Mouse (Mus musculus) spleen, postnatal 14 days (tissue): ENCODE measurements around the gene Cc2d2a.
A peak's percentile ranks its signal among the peaks of the same experiment; 100 is the strongest.

Experiments
- DNase-seq, 2 experiments: peaks; one replicate each; pipeline ENCODE4 v3.0.0; 2021 to 2022; ENCODE audit warnings: low spot score in 2 of 2

Cc2d2a gene

GRCm38 (mm10) chr5:43661997-43662961, at the start of gene Cc2d2a:
TSS of gene Cc2d2a (plus strand) at chr5:43662346.
- DNase-seq = no peak

- no peak for DNase-seq
Measured at GRCm38 (mm10) chr5:43621575-43622299, 40.4 kb upstream of the Cc2d2a start.

- no peak for DNase-seq
Measured at GRCm38 (mm10) chr5:43625407-43625806, 36.7 kb upstream of the Cc2d2a start.

- DNase-seq = no peak
Measured at GRCm38 (mm10) chr5:43634071-43634601, 28.0 kb upstream of the Cc2d2a start.

GRCm38 (mm10) chr5:43634602-43635081, 27.5 kb upstream of the Cc2d2a start:
- no peak for DNase-seq

GRCm38 (mm10) chr5:43645020-43645419, 17.1 kb upstream of the Cc2d2a start:
- DNase-seq = no peak

DNA sequence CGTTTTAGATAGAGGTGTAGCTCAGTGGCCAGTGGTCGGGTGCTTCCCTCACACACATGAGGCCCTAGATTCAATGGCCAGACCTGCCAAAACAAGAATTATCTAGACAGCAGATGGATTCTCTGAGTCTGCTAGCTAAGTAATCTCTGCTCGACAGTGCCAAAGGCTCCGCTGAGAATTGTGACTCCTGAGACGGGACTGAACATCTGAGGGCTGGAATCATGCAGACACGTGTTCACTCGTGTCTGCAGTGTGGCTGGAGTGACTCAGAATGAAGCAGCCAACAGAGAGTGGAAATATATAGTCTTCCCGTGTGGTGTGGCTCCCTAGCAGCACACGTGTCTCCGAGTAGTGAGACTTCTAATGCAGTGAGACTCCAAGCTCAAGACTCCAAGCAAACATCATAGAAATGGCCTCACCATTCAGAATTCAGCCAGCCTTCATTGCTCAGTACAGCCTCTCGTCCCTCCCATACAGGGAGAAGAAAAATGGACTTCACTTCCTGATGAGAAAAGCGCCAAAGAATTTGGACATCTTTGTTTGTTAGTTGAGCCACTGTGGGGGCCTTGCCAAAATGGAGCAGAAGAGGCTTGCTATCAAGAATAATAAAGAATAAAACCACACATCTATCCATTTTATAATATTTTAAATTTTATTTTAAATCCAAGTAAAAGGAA, 14.9 kb upstream of the Cc2d2a start:
- no peak for DNase-seq

GRCm38 (mm10) chr5:43661498-43661897, 648 bp upstream of the Cc2d2a start:
- no peak for DNase-seq

- no peak for DNase-seq
Measured at GRCm38 (mm10) chr5:43663531-43663930, 1.4 kb downstream of the Cc2d2a start.

DNA sequence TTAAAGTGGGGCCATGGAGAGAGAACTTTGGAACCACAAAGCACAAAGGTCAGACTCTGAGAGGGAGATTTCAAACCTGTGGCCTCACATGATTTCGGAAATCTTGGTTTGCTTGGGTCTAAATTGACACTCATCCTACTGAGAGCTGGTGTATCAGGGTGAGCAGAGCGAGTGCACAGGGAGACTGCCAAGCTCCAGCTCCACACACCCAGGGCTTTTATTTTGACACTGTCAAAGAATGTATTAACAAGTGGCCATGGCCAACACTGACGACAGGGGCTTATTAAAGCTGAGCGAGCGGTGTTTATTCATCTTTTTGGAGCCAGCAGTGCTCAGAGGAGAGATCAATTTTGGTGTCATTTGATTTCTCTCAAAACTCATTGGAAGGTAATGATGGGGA, 3.0 kb downstream of the Cc2d2a start:
- no peak for DNase-seq

DNA sequence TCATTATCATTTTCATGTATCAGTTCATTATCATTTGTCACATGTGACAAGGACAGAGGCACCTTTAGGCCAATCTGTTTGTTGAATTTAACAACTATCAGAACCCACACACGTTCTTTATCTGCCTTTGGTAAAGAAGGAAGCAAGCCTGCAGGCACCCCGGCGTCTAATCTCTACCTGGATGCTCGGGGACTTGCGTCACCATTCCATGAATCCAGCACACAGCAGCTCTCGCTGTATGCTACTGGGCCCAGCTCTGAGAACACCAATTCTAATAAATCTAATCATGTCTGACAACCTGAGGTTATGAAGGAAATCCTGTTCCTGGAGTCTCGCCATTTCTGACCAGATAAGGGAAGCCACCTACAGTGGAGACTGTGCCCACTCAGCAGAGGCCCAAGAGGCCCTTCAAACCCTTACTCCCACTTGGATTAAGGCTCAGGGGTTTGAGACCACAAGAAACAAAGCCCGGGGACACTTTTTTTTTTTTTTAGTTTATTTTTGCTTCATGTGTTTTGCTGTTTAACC, 7.0 kb downstream of the Cc2d2a start:
- DNase-seq = no peak

DNA sequence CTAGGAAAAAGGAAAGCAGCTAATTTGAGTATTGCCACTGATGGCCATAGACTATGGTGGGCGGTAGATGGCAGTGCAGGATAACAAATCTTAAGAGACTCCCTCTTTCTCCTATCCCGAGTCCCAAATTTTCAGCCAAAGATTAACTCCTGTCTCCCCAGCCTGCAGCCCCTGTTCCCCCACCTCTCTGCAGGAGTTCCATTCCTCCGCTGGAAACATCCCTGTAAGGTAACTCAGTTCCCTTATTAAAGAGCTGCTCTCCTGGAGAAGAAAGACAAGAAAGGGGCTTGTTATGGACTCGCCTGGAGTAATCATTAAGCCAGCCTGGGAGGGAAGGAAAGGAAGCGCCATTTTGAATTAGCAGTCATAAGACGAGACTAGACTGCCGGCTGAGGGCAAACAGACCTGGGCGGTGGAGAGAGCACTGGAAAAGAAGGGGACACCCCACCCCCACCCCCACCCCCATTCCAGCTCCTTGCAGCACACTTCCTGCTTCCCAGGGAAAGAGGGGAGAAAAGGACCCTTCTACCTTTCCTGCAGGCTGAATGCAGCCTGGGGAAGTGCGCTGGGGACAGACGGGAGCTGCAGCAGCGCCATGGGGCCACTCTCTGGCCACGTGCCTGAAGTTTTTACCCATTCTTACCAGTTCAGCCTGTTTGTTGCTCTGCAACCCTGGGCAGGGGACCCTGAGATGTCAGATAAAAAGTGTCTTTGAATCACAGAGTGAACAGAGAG, 10.2 kb downstream of the Cc2d2a start:
- DNase-seq = peak in 1 of 2 experiments; percentile 13

DNA sequence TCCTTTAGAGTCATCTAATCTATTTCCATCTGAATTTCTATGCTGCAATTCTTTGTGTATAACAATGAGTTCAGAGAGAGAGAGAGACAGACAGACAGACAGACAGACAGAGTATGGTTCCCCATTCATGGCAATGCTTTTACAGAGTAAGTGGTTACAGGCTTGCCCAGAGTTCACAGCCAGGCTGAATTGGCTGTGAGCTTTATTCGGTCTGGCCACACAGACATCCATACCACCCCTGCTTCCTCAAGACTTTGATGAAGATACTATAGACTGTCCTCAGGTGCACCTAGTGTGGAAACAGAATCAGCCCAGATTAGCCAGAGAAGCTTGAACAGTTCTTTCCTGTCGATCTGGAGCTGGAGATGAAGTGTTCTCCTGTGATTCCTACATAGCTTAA, 10.9 kb downstream of the Cc2d2a start:
- DNase-seq = no peak

GRCm38 (mm10) chr5:43685466-43685865, 23.3 kb downstream of the Cc2d2a start:
- DNase-seq = no peak

GRCm38 (mm10) chr5:43692489-43692888, 30.3 kb downstream of the Cc2d2a start:
- DNase-seq = no peak

DNA sequence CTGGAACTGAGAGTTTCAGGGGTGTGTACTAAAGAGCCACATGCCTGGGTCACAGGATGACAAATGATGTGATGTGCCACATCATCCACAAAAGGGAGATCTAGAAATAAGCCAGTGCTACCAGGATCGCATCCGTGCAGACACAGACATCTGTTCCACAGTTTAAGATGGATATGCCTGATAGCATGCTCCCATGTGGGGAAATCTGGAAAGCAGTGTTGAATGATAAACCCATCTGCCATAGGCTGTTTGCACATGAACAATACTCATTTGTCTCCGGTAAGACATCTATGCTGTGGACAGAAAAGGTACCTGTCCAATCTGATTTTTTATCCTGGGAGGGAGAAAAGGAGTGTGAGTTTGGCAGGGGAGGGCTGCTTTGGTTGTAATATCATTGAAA, 35.0 kb downstream of the Cc2d2a start:
- DNase-seq = no peak

- no peak for DNase-seq
Measured at GRCm38 (mm10) chr5:43699240-43699639, 37.1 kb downstream of the Cc2d2a start.

- no peak for DNase-seq
Measured at GRCm38 (mm10) chr5:43721538-43722451, 59.6 kb downstream of the Cc2d2a start.

DNA sequence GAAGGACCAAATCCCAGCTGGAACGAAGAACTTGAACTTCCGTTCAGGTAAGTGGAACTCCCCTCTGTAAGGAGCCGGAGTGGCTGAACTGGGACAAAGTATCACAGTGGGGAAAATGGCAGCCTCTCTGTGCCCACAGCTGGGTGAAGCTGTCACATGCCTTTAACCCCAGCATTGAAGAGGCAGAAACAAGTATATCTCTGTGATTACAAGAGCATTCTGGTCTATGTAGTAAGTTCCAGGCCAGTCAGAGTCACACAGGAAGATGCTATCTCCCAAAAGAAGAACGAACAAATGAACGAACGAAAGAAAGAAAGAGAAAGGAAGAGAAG, 60.3 kb downstream of the Cc2d2a start:
- DNase-seq = no peak

GRCm38 (mm10) chr5:43723830-43724229, 61.7 kb downstream of the Cc2d2a start:
- DNase-seq = no peak
